Mouse (Mus musculus) neural tube, embryonic 15.5 days (tissue): ENCODE measurements around the gene Hdac11. TPM values are rescaled to one million over a fixed set of nuclear protein-coding genes. Genes with fewer than 3 reads are reported as not detected.
"Not testable (repeated sequence)": the region's sequence is repeated elsewhere in the genome, so short reads cannot be mapped to it uniquely, and the experiment has no call there.

Experiments used
- ATAC-seq: fragments of 200-750 bp; cut with Nextera tagmentation; 2 replicates; pipeline ENCODE4 v1.8.0; 2017; ENCODE audit warnings: mild to moderate bottlenecking, moderate TSS enrichment, moderate library complexity; ENCODE audit not compliant: low FRiP score
- H3K27ac ChIP-seq: fragments of 300-500 bp; sonication (generic); replicated peaks from 2 replicates; pipeline ENCODE4 v1.5.1; 2015; ENCODE audit warnings: mild to moderate bottlenecking, inconsistent platforms
- H3K27me3 ChIP-seq: fragments of 300-500 bp; sonication (generic); replicated peaks from 2 replicates; pipeline ENCODE4 v1.6.1; 2015; ENCODE audit warnings: inconsistent platforms
- H3K36me3 ChIP-seq: fragments of 300-500 bp; sonication (generic); 2 replicates; pipeline ENCODE4 v1.6.1; 2015; ENCODE audit warnings: inconsistent platforms
- H3K4me1 ChIP-seq: fragments of 300-500 bp; sonication (generic); 2 replicates; pipeline ENCODE4 v1.6.1; 2015; ENCODE audit warnings: inconsistent platforms
- H3K4me2 ChIP-seq: fragments of 300-500 bp; sonication (generic); 2 replicates; pipeline ENCODE4 v1.6.1; 2015; ENCODE audit warnings: inconsistent platforms, mild to moderate bottlenecking, moderate library complexity
- H3K4me3 ChIP-seq: fragments of 300-500 bp; sonication (generic); replicated peaks from 2 replicates; pipeline ENCODE4 v1.5.1; 2015; ENCODE audit warnings: mild to moderate bottlenecking, inconsistent platforms
- H3K9ac ChIP-seq: fragments of 300-500 bp; sonication (generic); replicated peaks from 2 replicates; pipeline ENCODE4 v1.6.1; 2015; ENCODE audit warnings: mild to moderate bottlenecking, inconsistent platforms
- H3K9me3 ChIP-seq: fragments of 300-500 bp; sonication (generic); replicated peaks from 2 replicates; pipeline ENCODE4 v1.6.1; 2016; ENCODE audit warnings: inconsistent platforms
- WGBS: fragments of 180-500 bp; shearing (Covaris S2); methylation state at CpG from one replicate; pipeline ENCODE4 v1.1.7; 2015; ENCODE audit warnings: mixed read lengths; 5-methylcytosine and 5-hydroxymethylcytosine counted together
- polyA plus RNA-seq: library from polyadenylated mRNA; unstranded; fragments of >200 nt; fragmentation: Nextera tagmentation; extraction: Ambion mirVana; gene quantifications from 2 replicates; pipeline ENCODE4 v1.2.1, GENCODE M21; 2015

Hdac11 gene
- polyA plus RNA-seq, 1 experiment from 2014 or later: 51.5 TPM

DNA sequence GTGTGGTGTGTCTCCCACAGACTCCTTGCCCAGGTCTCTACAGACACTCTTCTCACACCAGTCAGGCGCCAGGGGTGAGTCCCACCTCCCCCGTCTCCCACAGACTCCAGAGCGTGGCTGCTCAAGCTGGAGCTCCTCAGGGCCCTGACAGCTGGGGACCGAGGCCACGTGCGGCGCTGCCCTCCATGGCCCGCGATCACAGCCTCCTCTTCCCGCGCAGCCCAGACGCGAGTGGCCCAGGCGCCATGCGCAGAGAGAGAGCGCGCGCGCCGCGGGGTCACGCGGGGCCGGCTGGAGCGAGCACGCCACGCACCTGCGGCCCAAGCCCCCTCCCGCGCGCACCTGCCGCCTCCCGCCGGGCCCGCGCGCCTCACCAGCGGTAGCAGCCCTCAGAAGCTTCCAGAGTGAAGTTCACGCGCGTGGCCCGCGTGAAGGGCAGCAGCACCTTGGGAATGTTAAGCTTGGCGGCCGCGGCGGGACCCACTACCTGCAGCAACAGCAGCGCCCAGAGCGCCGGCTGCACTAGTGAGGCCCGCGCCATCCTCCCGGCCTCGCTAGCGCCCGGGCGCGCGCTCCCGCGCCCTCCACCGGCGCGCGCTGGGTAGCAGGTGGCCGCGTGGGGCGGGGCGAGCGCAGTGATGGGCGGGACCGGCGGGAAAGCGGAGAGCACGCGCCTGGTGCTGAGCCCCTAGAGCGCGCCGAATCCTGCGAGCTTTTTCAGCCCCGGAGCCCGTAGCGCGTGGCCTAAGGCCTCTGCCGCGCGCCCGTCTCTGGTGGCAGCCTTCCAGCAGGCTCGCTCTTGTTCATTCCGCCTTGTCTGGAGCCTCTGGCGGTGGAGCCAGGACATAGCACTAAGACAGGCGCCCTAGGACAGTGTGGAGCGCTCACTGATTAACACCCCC is 40.0 kb upstream of the Hdac11 start, which contains the start of gene Nup210:
Gene Nup210 (minus strand): TSS at position 586 of the 902 bp plus-strand sequence.
- H3K9me3 ChIP-seq: no peaks in the 10 kb centered on the region
- peak within 1 kb of the TSS; percentile 70 for H3K4me3 ChIP-seq
- peaks cover 31% of the 10 kb centered on the region for H3K4me1 ChIP-seq
- peak within 1 kb of the TSS; percentile 74 for H3K4me2 ChIP-seq
- under 1% methylated on average over 73 of the region's 93 CpGs for WGBS
- no peaks in the 10 kb centered on the region for H3K36me3 ChIP-seq
- H3K9ac ChIP-seq: peak within 1 kb of the TSS; percentile 73
- peak within 1 kb of the TSS; percentile 96 for H3K27ac ChIP-seq
- ATAC-seq: peak; percentile 96
- H3K27me3 ChIP-seq: no peaks in the 10 kb centered on the region

DNA sequence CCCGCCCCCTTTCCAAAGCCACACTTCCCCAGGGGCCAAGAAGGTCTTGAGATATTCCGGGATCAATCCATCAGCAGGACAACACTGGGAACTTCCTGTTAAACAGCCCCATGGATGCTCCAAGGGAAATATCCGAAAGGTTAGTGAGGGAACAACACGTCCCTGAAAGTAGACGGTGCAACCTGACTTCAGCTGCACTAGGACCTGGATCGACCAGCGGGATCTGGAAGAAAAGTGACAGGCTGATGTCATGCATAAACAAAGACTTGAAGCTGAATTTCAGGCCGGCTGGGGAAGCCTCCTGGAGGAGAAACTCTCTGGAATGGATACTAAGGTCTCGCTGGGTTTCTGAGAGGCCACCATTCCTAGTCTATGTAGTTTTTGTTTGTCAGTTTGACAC is 39.3 kb upstream of the Hdac11 start:
- peaks cover 31% of the 10 kb centered on the region for H3K4me1 ChIP-seq
- peak; percentile 18 for ATAC-seq
- peak overlapping the region; percentile 73 for H3K9ac ChIP-seq
- H3K4me2 ChIP-seq: peak overlapping the region; percentile 74
- WGBS: 2% methylated on average over 9 of the region's 9 CpGs
- H3K4me3 ChIP-seq: peak overlapping the region; percentile 70
- no peaks in the 10 kb centered on the region for H3K9me3 ChIP-seq
- peak overlapping the region; percentile 96 for H3K27ac ChIP-seq
- no peaks in the 10 kb centered on the region for H3K27me3 ChIP-seq
- H3K36me3 ChIP-seq: no peaks in the 10 kb centered on the region

DNA sequence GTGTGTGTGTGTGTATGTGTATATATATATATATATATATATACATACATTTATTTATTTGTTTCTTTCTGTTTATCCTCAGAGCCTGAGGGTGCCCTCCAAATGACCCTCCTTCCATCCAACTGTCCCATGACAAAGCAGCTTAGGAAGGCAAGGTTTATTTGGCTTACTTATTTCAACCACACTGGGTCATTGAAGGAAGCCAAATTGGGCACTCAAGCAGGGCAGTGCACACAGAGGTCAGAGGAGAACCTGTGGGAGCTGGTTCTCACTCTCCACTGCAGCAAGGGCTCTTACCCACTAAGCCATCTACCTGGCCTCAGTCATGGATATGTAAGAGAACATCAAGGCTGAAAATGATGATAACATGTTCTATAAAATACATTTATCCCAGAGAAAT is 37.9 kb upstream of the Hdac11 start:
- Histone ChIP-seq H3K4me1 (peaks cover 31% of the 10 kb centered on the region), H3K4me2 (no peak overlapping the region), H3K27ac (no peak overlapping the region), H3K36me3 (no peaks in the 10 kb centered on the region), H3K9me3 (no peaks in the 10 kb centered on the region), H3K9ac (no peak overlapping the region), H3K4me3 (no peak overlapping the region), H3K27me3 (no peaks in the 10 kb centered on the region)
- no peak for ATAC-seq

DNA sequence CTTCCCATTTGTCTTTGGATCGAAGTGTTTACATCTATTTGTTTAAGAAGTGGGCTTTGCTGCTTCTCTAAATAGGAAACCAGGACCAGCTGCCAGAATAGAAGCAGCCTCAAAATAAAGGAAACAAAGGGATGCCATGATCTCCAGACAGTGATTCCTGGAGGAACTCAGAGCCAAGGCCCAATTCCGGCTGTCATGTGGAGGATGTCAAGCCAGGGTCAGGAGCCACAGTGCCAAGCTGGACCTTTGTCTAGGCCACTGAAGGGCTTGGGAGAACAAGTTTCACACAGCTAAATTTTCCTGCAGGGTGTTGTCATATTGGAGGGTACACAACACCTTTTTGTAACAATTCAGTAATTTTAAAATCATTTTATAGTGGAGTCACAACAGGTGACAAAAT is 36.3 kb upstream of the Hdac11 start:
- H3K9ac ChIP-seq: no peak overlapping the region
- no peak overlapping the region for H3K4me3 ChIP-seq
- H3K27me3 ChIP-seq: no peaks in the 10 kb centered on the region
- no peak overlapping the region for H3K27ac ChIP-seq
- no peaks in the 10 kb centered on the region for H3K9me3 ChIP-seq
- H3K4me1 ChIP-seq: peaks cover 22% of the 10 kb centered on the region
- no peak overlapping the region for H3K4me2 ChIP-seq
- WGBS: 78% methylated on average over 2 of the region's 2 CpGs
- H3K36me3 ChIP-seq: no peaks in the 10 kb centered on the region
- ATAC-seq: no peak

DNA sequence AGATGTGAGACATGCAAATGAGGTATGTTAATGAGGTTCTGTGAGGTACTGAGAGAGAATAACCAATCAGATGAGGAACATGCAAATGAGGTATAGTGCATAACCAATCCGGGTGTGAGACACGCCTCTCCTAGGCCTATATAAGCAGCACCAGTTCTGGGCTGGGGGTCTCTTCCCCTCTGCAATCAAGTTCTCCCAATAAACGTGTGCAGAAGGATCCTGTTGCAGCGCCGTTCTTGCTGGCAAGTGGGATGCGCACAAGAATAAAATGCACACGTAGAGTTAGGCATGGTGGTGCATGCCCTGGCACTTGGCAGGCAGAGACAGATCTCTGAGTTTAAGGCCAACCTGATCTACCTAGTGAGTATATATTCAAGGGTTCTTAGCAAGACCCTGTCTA is 35.4 kb upstream of the Hdac11 start:
- H3K27me3 ChIP-seq, H3K36me3 ChIP-seq, H3K4me3 ChIP-seq, H3K27ac ChIP-seq, ATAC-seq, H3K4me2 ChIP-seq, H3K9me3 ChIP-seq, H3K9ac ChIP-seq: not testable (repeated sequence)
- WGBS: 94% methylated on average over 7 of the region's 7 CpGs
- peaks cover 13% of the 10 kb centered on the region for H3K4me1 ChIP-seq

DNA sequence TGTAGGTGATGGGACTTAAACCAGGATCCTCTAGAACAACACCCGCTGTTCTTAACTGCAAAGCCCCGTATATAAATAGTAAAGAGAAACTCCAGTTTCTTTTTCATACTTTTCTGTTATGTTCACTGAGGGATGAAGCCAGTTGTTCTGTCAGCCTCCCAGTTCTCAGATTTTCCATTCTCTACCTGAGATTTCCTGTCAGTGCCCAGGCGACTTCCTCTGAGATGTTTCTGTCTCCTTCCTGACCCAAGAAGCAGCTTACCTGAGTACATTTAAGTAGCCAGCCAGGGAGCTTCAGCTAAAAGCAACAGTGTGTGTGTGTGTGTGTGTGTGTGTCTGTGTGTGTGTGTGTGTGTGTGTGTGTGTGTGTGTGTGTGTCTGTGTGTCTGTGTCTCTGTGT is 33.0 kb upstream of the Hdac11 start:
- Histone ChIP-seq H3K9me3 (no peaks in the 10 kb centered on the region), H3K4me3 (no peak overlapping the region), H3K36me3 (no peaks in the 10 kb centered on the region), H3K27ac (no peak overlapping the region), H3K4me1 (no peaks in the 10 kb centered on the region), H3K27me3 (no peaks in the 10 kb centered on the region), H3K9ac (no peak overlapping the region), H3K4me2 (no peak overlapping the region)
- ATAC-seq: no peak
- 91% methylated on average over 3 of the region's 3 CpGs for WGBS

DNA sequence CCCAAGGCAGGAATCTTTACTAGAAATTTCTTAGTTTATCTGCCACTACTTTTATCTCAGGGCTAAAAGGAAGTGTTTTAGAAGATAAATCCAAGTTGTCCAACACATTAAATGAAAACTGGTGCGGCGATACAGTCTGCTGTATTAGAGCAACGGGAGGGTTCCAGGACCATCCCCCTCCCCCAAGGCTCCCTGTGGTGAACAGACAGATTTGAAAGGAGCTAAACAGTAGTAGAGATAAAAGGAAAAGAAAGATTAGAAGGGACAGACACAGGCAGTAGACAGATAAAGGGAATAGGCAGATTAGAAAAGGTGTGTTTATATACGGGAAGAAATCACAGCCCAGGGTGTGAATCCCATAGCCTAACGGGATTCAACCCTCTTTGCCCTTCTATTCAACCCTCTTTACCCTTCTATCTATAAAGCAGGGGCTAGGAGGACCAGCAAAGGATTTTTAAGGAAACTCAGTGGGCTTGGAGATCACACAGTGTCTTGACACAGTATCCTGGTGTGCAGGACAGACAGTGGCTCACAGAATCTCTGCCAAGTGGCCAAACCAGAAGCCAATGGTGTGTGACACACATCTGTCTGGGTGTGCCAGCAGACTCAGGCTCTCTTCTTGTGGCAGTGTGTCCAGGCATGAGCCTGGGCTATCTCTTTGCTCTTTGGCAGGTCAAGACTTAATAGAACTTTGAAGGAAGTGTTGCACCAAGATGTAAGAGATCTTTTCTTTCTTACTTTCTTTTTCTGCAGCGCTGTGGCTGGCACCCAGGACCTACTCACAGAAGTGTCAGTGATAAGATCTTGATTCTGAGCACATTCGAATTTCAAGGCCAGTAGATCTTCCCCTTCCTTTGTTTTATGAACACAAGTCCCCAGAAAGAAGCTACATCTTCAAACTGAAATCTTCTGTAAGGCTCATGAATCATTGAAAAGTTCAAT is 31.9 kb upstream of the Hdac11 start:
- no peak overlapping the region for H3K9ac ChIP-seq
- H3K27ac ChIP-seq: no peak overlapping the region
- no peaks in the 10 kb centered on the region for H3K4me1 ChIP-seq
- 50% methylated on average over 7 of the region's 7 CpGs for WGBS
- H3K36me3 ChIP-seq: no peaks in the 10 kb centered on the region
- ATAC-seq: no peak
- no peak overlapping the region for H3K4me2 ChIP-seq
- H3K27me3 ChIP-seq: no peaks in the 10 kb centered on the region
- no peaks in the 10 kb centered on the region for H3K9me3 ChIP-seq
- no peak overlapping the region for H3K4me3 ChIP-seq

DNA sequence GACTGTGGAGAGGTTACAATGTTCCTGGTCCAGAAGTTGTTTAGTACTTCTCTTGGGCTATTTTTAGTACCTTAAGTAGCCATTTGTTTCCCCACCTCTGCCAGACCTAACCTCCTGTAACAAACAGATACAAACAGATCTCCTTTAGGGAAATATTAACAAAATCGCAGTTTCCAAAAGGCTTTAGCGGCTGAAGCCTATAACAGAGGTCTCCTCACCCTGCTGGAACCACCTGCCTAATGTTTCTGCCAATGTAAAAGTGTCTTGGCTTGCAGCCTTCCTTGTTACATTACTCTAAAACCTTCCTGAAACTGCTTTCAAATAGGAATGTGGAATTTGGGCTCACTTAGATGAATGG is 31.3 kb upstream of the Hdac11 start:
- Histone ChIP-seq H3K27ac (no peak overlapping the region), H3K4me2 (no peak overlapping the region), H3K36me3 (no peaks in the 10 kb centered on the region), H3K9ac (no peak overlapping the region), H3K27me3 (no peaks in the 10 kb centered on the region), H3K9me3 (no peaks in the 10 kb centered on the region), H3K4me1 (no peaks in the 10 kb centered on the region), H3K4me3 (no peak overlapping the region)
- WGBS: 83% methylated on average over 2 of the region's 2 CpGs
- ATAC-seq: no peak

DNA sequence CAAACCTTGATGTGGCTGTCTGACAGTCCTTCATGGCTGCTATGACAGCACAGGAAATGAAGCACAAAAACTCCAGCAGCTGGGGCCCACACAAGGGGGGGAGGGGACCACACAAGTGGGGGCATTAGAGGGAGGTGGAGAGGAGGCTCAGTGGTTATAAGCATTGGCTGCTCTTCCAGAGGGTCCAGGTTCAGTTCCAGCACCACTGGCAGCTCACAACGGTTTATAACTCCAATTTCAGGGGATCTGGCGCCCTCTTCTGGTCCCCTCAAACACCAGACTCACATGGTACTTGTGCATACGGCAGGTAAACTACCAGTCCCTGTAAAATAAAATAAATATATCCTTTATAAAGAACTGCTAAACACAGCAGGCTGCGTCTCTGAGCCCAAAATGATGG is 27.5 kb upstream of the Hdac11 start:
- Histone ChIP-seq H3K9me3 (no peaks in the 10 kb centered on the region), H3K27me3 (no peaks in the 10 kb centered on the region), H3K9ac (no peak overlapping the region), H3K36me3 (no peaks in the 10 kb centered on the region), H3K4me3 (no peak overlapping the region), H3K27ac (no peak overlapping the region), H3K4me2 (no peak overlapping the region), H3K4me1 (no peaks in the 10 kb centered on the region)
- WGBS: 48% methylated on average over 4 of the region's 4 CpGs
- ATAC-seq: no peak

DNA sequence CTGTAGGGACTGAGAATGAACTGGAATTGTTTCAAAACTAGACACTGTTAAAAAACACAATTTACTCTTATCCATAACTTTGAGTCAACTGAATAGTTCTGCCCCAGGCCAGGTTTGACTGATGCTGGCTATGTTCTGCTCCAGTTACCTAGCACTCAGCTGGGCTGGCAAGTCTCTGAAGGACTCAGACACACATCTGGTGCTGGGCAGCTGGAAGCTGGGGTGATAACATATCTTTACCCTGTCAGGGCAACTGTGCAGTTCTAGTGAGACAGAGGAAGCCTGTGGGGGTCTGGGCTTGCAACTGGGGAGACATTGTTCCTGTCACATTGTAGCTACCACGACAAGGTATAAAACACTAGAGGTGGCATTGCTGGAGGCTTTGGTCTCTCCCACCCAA is 25.6 kb upstream of the Hdac11 start:
- H3K4me3 ChIP-seq: no peak overlapping the region
- H3K27me3 ChIP-seq: no peaks in the 10 kb centered on the region
- no peak overlapping the region for H3K4me2 ChIP-seq
- H3K27ac ChIP-seq: no peak overlapping the region
- no peak for ATAC-seq
- H3K4me1 ChIP-seq: no peaks in the 10 kb centered on the region
- no peaks in the 10 kb centered on the region for H3K36me3 ChIP-seq
- H3K9ac ChIP-seq: no peak overlapping the region
- H3K9me3 ChIP-seq: no peaks in the 10 kb centered on the region
- 43% methylated on average over 1 of the region's 1 CpGs for WGBS

DNA sequence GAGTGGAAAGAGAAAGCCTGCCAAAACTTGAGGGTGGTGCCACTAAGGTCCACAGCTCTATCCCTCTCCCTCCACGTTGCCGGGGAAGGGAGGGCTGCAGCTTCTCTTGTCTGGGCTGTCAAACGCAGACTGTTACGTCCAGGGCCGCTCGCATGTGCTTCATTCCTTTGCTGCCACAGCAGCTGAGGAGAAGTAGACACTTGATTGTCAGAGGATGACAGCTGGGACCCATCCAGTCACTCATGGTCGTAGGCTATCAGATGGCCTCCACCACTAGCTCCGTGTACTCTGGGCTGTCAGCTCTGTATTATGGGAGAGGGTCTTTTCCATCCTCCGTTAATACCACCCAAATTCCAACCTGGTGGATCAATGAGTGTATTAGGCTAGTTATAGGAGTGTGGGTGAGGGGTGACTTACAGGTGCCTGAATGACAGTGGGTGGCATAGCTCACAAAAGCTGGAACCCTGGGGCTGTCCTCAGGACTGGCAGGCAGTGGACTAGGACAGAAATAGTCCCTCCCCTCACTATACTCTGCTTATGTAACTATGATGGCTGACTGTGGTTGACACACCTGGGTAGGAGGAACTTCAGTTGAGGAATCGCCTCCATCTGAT is 19.0 kb upstream of the Hdac11 start:
- H3K9me3 ChIP-seq: no peaks in the 10 kb centered on the region
- H3K4me1 ChIP-seq: no peaks in the 10 kb centered on the region
- WGBS: 82% methylated on average over 10 of the region's 10 CpGs
- no peaks in the 10 kb centered on the region for H3K27me3 ChIP-seq
- no peak overlapping the region for H3K4me3 ChIP-seq
- ATAC-seq: no peak
- H3K27ac ChIP-seq: no peak overlapping the region
- no peaks in the 10 kb centered on the region for H3K36me3 ChIP-seq
- H3K9ac ChIP-seq: no peak overlapping the region
- H3K4me2 ChIP-seq: no peak overlapping the region
